Mouse (Mus musculus): ENCODE results near the gene Agpat1.

DNA sequence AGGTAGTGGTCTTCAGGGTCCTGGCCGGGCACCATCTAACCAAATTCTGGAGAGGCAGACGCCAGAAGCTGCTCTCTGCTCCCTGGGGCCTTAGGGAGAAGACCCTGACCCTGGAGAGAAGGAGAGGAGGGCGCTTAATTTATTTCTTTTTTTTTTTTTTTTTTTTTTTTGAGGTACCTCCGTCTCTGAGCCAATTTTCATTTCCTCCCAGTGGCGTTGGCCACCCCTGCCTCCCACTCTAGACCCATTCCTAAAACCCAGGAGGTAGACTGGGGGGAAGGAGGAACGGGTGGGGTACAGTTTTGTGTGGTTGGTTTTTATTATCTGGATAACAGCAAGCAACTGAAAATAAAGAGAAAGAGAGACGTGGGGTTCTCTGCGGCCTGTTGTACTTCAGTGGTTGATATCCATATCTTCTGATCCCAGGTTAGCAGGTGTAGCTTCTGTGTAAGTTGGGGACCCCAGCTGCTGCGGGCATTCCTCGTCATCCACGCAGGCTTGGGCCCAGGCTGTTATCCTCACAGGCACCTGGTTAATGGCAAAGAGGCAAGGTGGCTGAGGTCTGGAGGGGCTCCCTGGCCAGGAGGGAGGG, 9.1 kb downstream of the Agpat1 start:
- TF ChIP-seq CTCF (IDR thresholded peaks at IDR 0.05; ENCODE audit: low read depth): no peak
- TF ChIP-seq EP300 (optimal IDR thresholded peaks at IDR 0.05): no peak

All from stomach, postnatal 0 days (tissue).